Mouse (Mus musculus) lung, postnatal 0 days (tissue): ENCODE data around the gene Setd3.

Experiments used
- CTCF ChIP-seq: IDR thresholded peaks from 2 replicates; pipeline ENCODE4 v1.5.1; 2016; ENCODE audit warnings: antibody characterized with exemption, mild to moderate bottlenecking
- EP300 ChIP-seq: IDR thresholded peaks from 2 replicates; pipeline ENCODE4 v1.6.1; 2016; ENCODE audit warnings: antibody characterized with exemption, mild to moderate bottlenecking, control low read depth

DNA sequence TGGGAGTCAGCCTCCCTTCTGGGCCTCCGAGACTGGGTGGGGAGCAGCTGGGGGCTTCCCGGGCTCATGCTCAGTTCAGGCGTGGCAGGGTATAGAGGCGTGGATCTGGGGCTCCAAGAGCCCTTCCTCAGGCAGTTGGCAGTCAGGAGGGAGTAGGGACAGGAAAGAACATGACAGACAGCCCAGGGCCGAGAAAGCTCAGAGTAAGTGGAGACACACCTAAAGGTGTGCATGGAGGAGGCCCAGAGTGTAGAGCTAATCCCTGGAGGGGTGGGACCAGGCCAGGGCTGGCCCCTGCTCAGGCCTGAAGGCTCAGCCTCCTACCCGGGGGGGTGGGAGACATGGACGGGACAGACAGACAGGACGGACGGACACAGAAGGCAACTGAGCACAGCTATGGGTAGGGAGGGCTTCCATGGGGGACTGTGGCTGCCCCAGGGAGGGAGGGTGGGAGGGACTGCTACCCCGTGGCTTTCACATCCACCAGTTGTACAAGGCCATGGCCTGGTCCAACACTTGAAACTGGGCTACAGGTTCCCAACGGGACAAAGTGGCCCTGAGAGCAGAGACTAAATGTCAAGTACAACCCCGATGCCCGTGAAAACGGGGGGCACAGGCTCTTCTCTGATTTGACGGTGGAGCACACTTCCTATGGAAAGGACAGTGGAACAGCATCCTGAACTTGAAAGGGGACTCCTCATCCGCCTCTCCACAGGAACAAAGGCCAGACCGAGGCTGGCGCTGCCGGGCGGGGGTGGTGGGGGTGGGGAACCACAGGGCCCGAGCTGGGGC lies 40.9 kb upstream of the Setd3 start:
- no peak for TF ChIP-seq EP300
- TF ChIP-seq CTCF, result no peak
